Comparison of ENCODE assay signal across 20 mouse cellular contexts in the genomic region with DNA sequence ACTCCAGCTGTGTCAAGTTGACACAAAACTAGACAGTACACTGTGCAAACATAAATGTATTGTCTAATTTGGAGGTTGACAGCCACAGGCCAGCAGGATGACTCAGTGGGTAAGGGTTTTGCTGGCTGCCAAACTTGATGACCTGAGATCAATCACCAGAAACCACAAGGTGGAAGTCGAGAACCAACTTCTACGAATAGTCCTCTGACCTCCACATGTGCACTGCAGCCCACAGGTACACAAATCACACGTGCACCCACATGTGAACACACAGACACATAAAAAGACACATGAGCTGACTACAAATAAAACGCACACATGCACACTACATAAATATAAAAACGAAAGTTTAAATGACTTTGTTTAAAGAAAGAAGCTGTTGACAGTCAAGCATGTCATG.
DNase-seq lines count a peak whose midpoint lies in the region; ATAC-seq and TF ChIP-seq lines count a peak whose summit lies in the region.
"Had no signal": no experiment of that assay in that cellular context is flagged by ENCODE, and none has a peak within 500 bp of the region (broad histone marks: within the 10 kb centered on the region; RNA-seq: fewer than 3 reads in every experiment).

No protein-coding gene starts in this region.

- DNase-seq in 3134 (ENCODE audit: extremely low read depth, insufficient read length, low spot score) = peak; percentile 19
- peak; percentile 49 for DNase-seq in 416B (ENCODE audit: low read depth)
- no peak for DNase-seq in adrenal gland, adult 2 months
- DNase-seq in cerebellum, adult 18-20 months = no peak
- no peak for DNase-seq in embryonic facial prominence, embryonic 10.5 days (ENCODE audit: low spot score)
- no peak for DNase-seq in adrenal gland, postnatal 14 days
- DNase-seq: adrenal gland, postnatal 10 days; cerebellum, adult 8-10 months; cerebellum, postnatal 14 days; gastrocnemius, postnatal 10 days; heart, adult 2 months; kidney, adult 2 months had no signal

- H3K4me3 ChIP-seq in bone marrow macrophage, adult 2 months (ENCODE audit: insufficient read depth, low read length) = no peak overlapping the region
- H3K4me3 ChIP-seq in embryonic facial prominence, embryonic 10.5 days = no peak overlapping the region
- H3K4me3 ChIP-seq: embryonic facial prominence, embryonic 13.5 days; forebrain, embryonic 10.5 days; heart, adult 2 months; heart, embryonic 12.5 days; hindbrain, embryonic 15.5 days had no signal

- no peak for TF ChIP-seq POLR2A in bone marrow macrophage, adult 2 months (IDR thresholded peaks at IDR 0.05; ENCODE audit: borderline replicate concordance, low read depth, low read length)

- H3K27ac ChIP-seq in bone marrow macrophage, adult 2 months (ENCODE audit: insufficient read depth, low read depth, low read length) = peak overlapping the region; percentile 90
- no peak overlapping the region for H3K27ac ChIP-seq in embryonic facial prominence, embryonic 10.5 days (replicated peaks)
- H3K27ac ChIP-seq: embryonic facial prominence, embryonic 13.5 days; forebrain, embryonic 10.5 days; heart, adult 2 months; hindbrain, embryonic 15.5 days had no signal

- H3K36me3 ChIP-seq in embryonic facial prominence, embryonic 10.5 days (replicated peaks) = no peaks in the 10 kb centered on the region
- H3K36me3 ChIP-seq: embryonic facial prominence, embryonic 13.5 days; forebrain, embryonic 10.5 days; heart, embryonic 12.5 days; hindbrain, embryonic 15.5 days had no signal

- ATAC-seq in hematopoietic stem cell, adult 5-6 weeks (replicated peaks in 1 of 2; ENCODE audit: insufficient read depth in 1 of 2, low FRiP score in 2 of 2, low TSS enrichment in 1 of 2, low read depth in 1 of 2, poor library complexity in 2 of 2, severe bottlenecking in 2 of 2) = peak; percentile 20 to 37; a peak in 1 of 4 replicates
- ATAC-seq: forebrain, embryonic 14.5 days; intestine, embryonic 16.5 days had no signal

- no peak for TF ChIP-seq CTCF in bone marrow macrophage, adult 2 months (IDR thresholded peaks at IDR 0.05; ENCODE audit: low read depth, low read length)

- WGBS in embryonic facial prominence, embryonic 10.5 days = 79% methylated on average over 5 of the region's 5 CpGs

- no peaks in the 10 kb centered on the region for H3K9me3 ChIP-seq in embryonic facial prominence, embryonic 10.5 days
- H3K9me3 ChIP-seq: embryonic facial prominence, embryonic 13.5 days; forebrain, embryonic 10.5 days; heart, embryonic 12.5 days; hindbrain, embryonic 15.5 days had no signal

- H3K4me1 ChIP-seq in bone marrow macrophage, adult 2 months (ENCODE audit: control insufficient read depth, insufficient read depth, low read length) = peaks cover 28% of the 10 kb centered on the region
- H3K4me1 ChIP-seq in embryonic facial prominence, embryonic 10.5 days = no peaks in the 10 kb centered on the region
- H3K4me1 ChIP-seq: embryonic facial prominence, embryonic 13.5 days; forebrain, embryonic 10.5 days; heart, embryonic 12.5 days; hindbrain, embryonic 15.5 days had no signal

- no peaks in the 10 kb centered on the region for H3K27me3 ChIP-seq in embryonic facial prominence, embryonic 10.5 days (replicated peaks; ENCODE audit: low read depth, poor library complexity, severe bottlenecking)
- H3K27me3 ChIP-seq: embryonic facial prominence, embryonic 13.5 days; heart, embryonic 12.5 days; hindbrain, embryonic 15.5 days had no signal

Comparison
In these comparisons a context has a peak if more than half of its experiments do, and no peak if none do; other contexts are left out.
1. DNase-seq: peak in 3134 (single experiment) and 416B (single experiment); none in adrenal gland, adult 2 months (single experiment), cerebellum, adult 18-20 months (0 of 2), embryonic facial prominence, embryonic 10.5 days (single experiment) and adrenal gland, postnatal 14 days (single experiment).